Mouse (Mus musculus) forebrain, embryonic 15.5 days (tissue): ENCODE measurements around the gene Hist1h4c. TPM values are rescaled to one million over a fixed set of nuclear protein-coding genes. Genes with fewer than 3 reads are reported as not detected.

Source experiments
- ATAC-seq: fragments of 200-750 bp; cut with Nextera tagmentation; replicated peaks from 2 replicates; pipeline ENCODE4 v1.8.0; 2017; ENCODE audit warnings: mild to moderate bottlenecking, moderate TSS enrichment, moderate library complexity
- H3K27ac ChIP-seq: fragments of 300-500 bp; sonication (generic); replicated peaks from 2 replicates; pipeline ENCODE4 v1.5.1; 2015; ENCODE audit warnings: mild to moderate bottlenecking, inconsistent platforms
- H3K27me3 ChIP-seq: fragments of 300-500 bp; sonication (generic); 2 replicates; pipeline ENCODE4 v1.6.1; 2015; ENCODE audit warnings: inconsistent platforms
- H3K36me3 ChIP-seq: fragments of 300-500 bp; sonication (generic); 2 replicates; pipeline ENCODE4 v1.6.1; 2015; ENCODE audit warnings: mild to moderate bottlenecking, inconsistent platforms
- H3K4me1 ChIP-seq: fragments of 300-500 bp; sonication (generic); 2 replicates; pipeline ENCODE4 v1.6.1; 2015; ENCODE audit warnings: inconsistent platforms
- H3K4me2 ChIP-seq: fragments of 300-500 bp; sonication (generic); replicated peaks from 2 replicates; pipeline ENCODE4 v1.6.1; 2015; ENCODE audit warnings: mild to moderate bottlenecking, inconsistent platforms
- H3K4me3 ChIP-seq: fragments of 300-500 bp; sonication (generic); 2 replicates; pipeline ENCODE4 v1.5.1; 2015; ENCODE audit warnings: mild to moderate bottlenecking, inconsistent platforms
- H3K9ac ChIP-seq: fragments of 300-500 bp; sonication (generic); replicated peaks from 2 replicates; pipeline ENCODE4 v1.6.1; 2015; ENCODE audit warnings: mild to moderate bottlenecking, inconsistent platforms
- H3K9me3 ChIP-seq: fragments of 300-500 bp; sonication (generic); 2 replicates; pipeline ENCODE4 v1.6.1; 2016; ENCODE audit warnings: inconsistent platforms
- WGBS: fragments of 180-500 bp; shearing (Covaris S2); methylation state at CpG from one replicate; pipeline ENCODE4 v1.1.7; 2015; ENCODE audit warnings: mixed read lengths; 5-methylcytosine and 5-hydroxymethylcytosine counted together
- polyA plus RNA-seq: library from polyadenylated mRNA; unstranded; fragments of >200 nt; fragmentation: Nextera tagmentation; extraction: Ambion mirVana; gene quantifications from 2 replicates; pipeline ENCODE4 v1.2.1, GENCODE M21; 2015

Hist1h4c gene
- polyA plus RNA-seq, 1 experiment from 2014 or later: 4.4 TPM

- Histone ChIP-seq H3K36me3 (no peaks in the 10 kb centered on the region), H3K4me3 (no peak overlapping the region), H3K4me2 (no peak overlapping the region), H3K27me3 (no peaks in the 10 kb centered on the region), H3K9ac (no peak overlapping the region), H3K27ac (no peak overlapping the region), H3K9me3 (no peaks in the 10 kb centered on the region), H3K4me1 (peaks cover 14% of the 10 kb centered on the region)
- no peak for ATAC-seq
- WGBS: 85% methylated on average over 4 of the region's 4 CpGs
Measured at GRCm38 (mm10) chr13:23702220-23702619, 4.0 kb upstream of the Hist1h4c start.

GRCm38 (mm10) chr13:23700786-23701520 lies 2.7 kb upstream of the Hist1h4c start:
- ATAC-seq: peak; percentile 39; the same call in 1 of the 2 replicates
- Histone ChIP-seq H3K9me3 (no peaks in the 10 kb centered on the region), H3K27me3 (no peaks in the 10 kb centered on the region), H3K4me1 (peaks cover 17% of the 10 kb centered on the region), H3K36me3 (no peaks in the 10 kb centered on the region), H3K27ac (no peak overlapping the region), H3K4me2 (no peak overlapping the region), H3K4me3 (no peak overlapping the region), H3K9ac (no peak overlapping the region)
- WGBS: 32% methylated on average over 8 of the region's 8 CpGs

GRCm38 (mm10) chr13:23699767-23700166 lies 1.5 kb upstream of the Hist1h4c start:
- Histone ChIP-seq H3K9me3 (no peaks in the 10 kb centered on the region), H3K4me1 (peaks cover 17% of the 10 kb centered on the region), H3K27me3 (no peaks in the 10 kb centered on the region), H3K4me2 (no peak overlapping the region), H3K9ac (no peak overlapping the region), H3K4me3 (no peak overlapping the region), H3K27ac (no peak overlapping the region), H3K36me3 (no peaks in the 10 kb centered on the region)
- no peak for ATAC-seq
- WGBS: 66% methylated on average over 3 of the region's 3 CpGs

GRCm38 (mm10) chr13:23698996-23699395 lies 742 bp upstream of the Hist1h4c start:
- peak overlapping the region; percentile 52; the same call in 1 of the 2 replicates for H3K4me3 ChIP-seq
- H3K9me3 ChIP-seq: no peaks in the 10 kb centered on the region
- no peak for ATAC-seq
- H3K4me2 ChIP-seq: peak overlapping the region; percentile 84
- H3K36me3 ChIP-seq: no peaks in the 10 kb centered on the region
- H3K9ac ChIP-seq: no peak overlapping the region
- WGBS: 42% methylated on average over 6 of the region's 6 CpGs
- H3K27me3 ChIP-seq: no peaks in the 10 kb centered on the region
- H3K27ac ChIP-seq: peak overlapping the region; percentile 93
- H3K4me1 ChIP-seq: peaks cover 17% of the 10 kb centered on the region

GRCm38 (mm10) chr13:23697491-23698299 lies 559 bp downstream of the Hist1h4c start:
- no peaks in the 10 kb centered on the region for H3K9me3 ChIP-seq
- peak overlapping the region; percentile 62 for H3K9ac ChIP-seq
- H3K36me3 ChIP-seq: no peaks in the 10 kb centered on the region
- no peaks in the 10 kb centered on the region for H3K27me3 ChIP-seq
- WGBS: under 1% methylated on average over 31 of the region's 32 CpGs
- peak; percentile 54 for ATAC-seq
- H3K27ac ChIP-seq: peak overlapping the region; percentile 93
- H3K4me3 ChIP-seq: peak overlapping the region; percentile 52
- H3K4me2 ChIP-seq: peak overlapping the region; percentile 84
- peaks cover 17% of the 10 kb centered on the region for H3K4me1 ChIP-seq

GRCm38 (mm10) chr13:23696061-23696474 lies 2.2 kb downstream of the Hist1h4c start:
- Histone ChIP-seq H3K36me3 (no peaks in the 10 kb centered on the region), H3K4me3 (no peak overlapping the region), H3K4me1 (peaks cover 17% of the 10 kb centered on the region), H3K4me2 (no peak overlapping the region), H3K9ac (no peak overlapping the region), H3K27ac (no peak overlapping the region), H3K27me3 (no peaks in the 10 kb centered on the region), H3K9me3 (no peaks in the 10 kb centered on the region)
- WGBS: 69% methylated on average over 15 of the region's 15 CpGs
- ATAC-seq: no peak

GRCm38 (mm10) chr13:23695514-23695913 lies 2.7 kb downstream of the Hist1h4c start, which contains the start of gene Hist1h1t:
Gene Hist1h1t (plus strand): TSS chr13:23695814.
- WGBS: 58% methylated on average over 13 of the region's 13 CpGs
- H3K9me3 ChIP-seq: no peaks in the 10 kb centered on the region
- ATAC-seq: no peak
- no peak within 1 kb of the TSS for H3K9ac ChIP-seq
- H3K27me3 ChIP-seq: no peaks in the 10 kb centered on the region
- no peak within 1 kb of the TSS for H3K4me3 ChIP-seq
- H3K27ac ChIP-seq: no peak within 1 kb of the TSS
- H3K36me3 ChIP-seq: no peaks in the 10 kb centered on the region
- peaks cover 17% of the 10 kb centered on the region for H3K4me1 ChIP-seq
- no peak within 1 kb of the TSS for H3K4me2 ChIP-seq

GRCm38 (mm10) chr13:23694956-23695355 lies 3.3 kb downstream of the Hist1h4c start:
- ATAC-seq: no peak
- Histone ChIP-seq H3K36me3 (no peaks in the 10 kb centered on the region), H3K4me3 (no peak overlapping the region), H3K27ac (no peak overlapping the region), H3K4me2 (no peak overlapping the region), H3K9ac (no peak overlapping the region), H3K27me3 (no peaks in the 10 kb centered on the region), H3K9me3 (no peaks in the 10 kb centered on the region), H3K4me1 (peaks cover 17% of the 10 kb centered on the region)
- WGBS: 96% methylated on average over 9 of the region's 9 CpGs

- no peak overlapping the region for H3K4me3 ChIP-seq
- H3K27me3 ChIP-seq: no peaks in the 10 kb centered on the region
- no peaks in the 10 kb centered on the region for H3K9me3 ChIP-seq
- ATAC-seq: no peak
- H3K4me2 ChIP-seq: no peak overlapping the region
- WGBS: 87% methylated on average over 6 of the region's 6 CpGs
- H3K9ac ChIP-seq: no peak overlapping the region
- no peaks in the 10 kb centered on the region for H3K36me3 ChIP-seq
- H3K27ac ChIP-seq: no peak overlapping the region
- H3K4me1 ChIP-seq: peaks cover 14% of the 10 kb centered on the region
Measured at GRCm38 (mm10) chr13:23693856-23694440, 4.3 kb downstream of the Hist1h4c start.

- Histone ChIP-seq H3K4me3 (no peak overlapping the region), H3K36me3 (no peaks in the 10 kb centered on the region), H3K4me1 (peaks cover 21% of the 10 kb centered on the region), H3K9ac (no peak overlapping the region), H3K9me3 (no peaks in the 10 kb centered on the region), H3K4me2 (no peak overlapping the region), H3K27ac (no peak overlapping the region), H3K27me3 (no peaks in the 10 kb centered on the region)
- whole genome bisulfite sequencing: 84% methylated on average over 2 of the region's 2 CpGs
- no peak for ATAC-seq
Measured at GRCm38 (mm10) chr13:23689459-23689858, 8.8 kb downstream of the Hist1h4c start.

- H3K9ac ChIP-seq: no peak overlapping the region
- WGBS: 97% methylated on average over 2 of the region's 2 CpGs
- ATAC-seq: no peak
- H3K36me3 ChIP-seq: no peaks in the 10 kb centered on the region
- no peak overlapping the region for H3K4me3 ChIP-seq
- no peaks in the 10 kb centered on the region for H3K9me3 ChIP-seq
- no peak overlapping the region for H3K4me2 ChIP-seq
- H3K4me1 ChIP-seq: peaks cover 21% of the 10 kb centered on the region
- no peaks in the 10 kb centered on the region for H3K27me3 ChIP-seq
- no peak overlapping the region for H3K27ac ChIP-seq
Measured at GRCm38 (mm10) chr13:23688956-23689355, 9.3 kb downstream of the Hist1h4c start.

- Histone ChIP-seq H3K9me3 (no peaks in the 10 kb centered on the region), H3K4me3 (no peak overlapping the region), H3K4me2 (no peak overlapping the region), H3K27me3 (no peaks in the 10 kb centered on the region), H3K27ac (no peak overlapping the region), H3K9ac (no peak overlapping the region), H3K4me1 (peaks cover 25% of the 10 kb centered on the region), H3K36me3 (no peaks in the 10 kb centered on the region)
- ATAC-seq: no peak
- WGBS: 93% methylated on average over 7 of the region's 7 CpGs
Measured at GRCm38 (mm10) chr13:23687907-23688306, 10.3 kb downstream of the Hist1h4c start.
